ENCODE assay signal across 27 mouse cellular contexts in the genomic region with DNA sequence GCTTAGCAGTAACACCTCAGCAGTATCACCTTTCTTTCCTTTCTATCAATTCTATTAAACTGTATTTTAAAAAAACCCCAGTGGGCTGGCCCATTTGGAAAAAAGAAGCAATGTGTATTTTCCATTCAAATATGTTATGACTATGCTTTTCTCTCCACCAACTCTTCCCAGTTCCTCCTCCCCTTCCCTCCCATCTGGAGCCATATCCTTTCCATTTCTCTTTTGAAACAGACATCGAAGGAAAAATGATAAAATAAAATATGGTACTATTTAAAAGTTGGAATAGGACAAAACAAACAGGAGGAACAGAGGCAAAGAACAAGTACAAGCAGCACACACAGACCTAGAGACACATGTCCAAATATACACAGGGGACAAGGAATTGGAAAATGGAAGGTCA.
"Had no signal": no experiment of that assay in that cellular context is flagged by ENCODE, and none has a peak within 500 bp of the region (broad histone marks: within the 10 kb centered on the region; RNA-seq: fewer than 3 reads in every experiment).

No protein-coding gene starts in this region.

- H3K27ac ChIP-seq: embryonic facial prominence, embryonic 10.5 days; embryonic facial prominence, embryonic 12.5 days; embryonic facial prominence, embryonic 13.5 days; embryonic facial prominence, embryonic 15.5 days; forebrain, embryonic 10.5 days; forebrain, embryonic 12.5 days; forebrain, embryonic 13.5 days; forebrain, embryonic 15.5 days; gastrocnemius, adult 2 months; heart, adult 2 months; heart, embryonic 10.5 days had no signal

- H3K9ac ChIP-seq: embryonic facial prominence, embryonic 12.5 days; embryonic facial prominence, embryonic 13.5 days; embryonic facial prominence, embryonic 15.5 days; forebrain, embryonic 12.5 days; forebrain, embryonic 13.5 days; forebrain, embryonic 15.5 days; forebrain, postnatal 0 days had no signal

- ATAC-seq: forebrain, embryonic 13.5 days; forebrain, embryonic 14.5 days; forebrain, embryonic 15.5 days; forebrain, embryonic 16.5 days; forebrain, postnatal 0 days had no signal

- H3K36me3 ChIP-seq: embryonic facial prominence, embryonic 10.5 days; embryonic facial prominence, embryonic 12.5 days; embryonic facial prominence, embryonic 13.5 days; embryonic facial prominence, embryonic 15.5 days; forebrain, embryonic 10.5 days; forebrain, embryonic 12.5 days; forebrain, embryonic 15.5 days; heart, embryonic 10.5 days had no signal

- DNase-seq: cerebellum, adult 8-10 months; cerebellum, adult 9-10 months; cerebellum, adult 9-11 months; cerebellum, postnatal 10 days; cerebellum, postnatal 14 days; cerebellum, postnatal 25 days; cerebellum, postnatal 36 days; embryo, embryonic 11 days; forebrain, postnatal 0 days; gastrocnemius, adult 2 months; gastrocnemius, postnatal 10 days; gastrocnemius, postnatal 14 days; gastrocnemius, postnatal 25 days; gastrocnemius, postnatal 36 days; heart, adult 2 months had no signal

- H3K4me2 ChIP-seq: embryonic facial prominence, embryonic 12.5 days; embryonic facial prominence, embryonic 13.5 days; embryonic facial prominence, embryonic 15.5 days; forebrain, embryonic 12.5 days; forebrain, embryonic 13.5 days; forebrain, embryonic 15.5 days had no signal

- H3K27me3 ChIP-seq: embryonic facial prominence, embryonic 12.5 days; embryonic facial prominence, embryonic 13.5 days; embryonic facial prominence, embryonic 15.5 days; forebrain, embryonic 12.5 days; forebrain, embryonic 13.5 days; forebrain, embryonic 15.5 days had no signal

- H3K9me3 ChIP-seq: embryonic facial prominence, embryonic 10.5 days; embryonic facial prominence, embryonic 12.5 days; embryonic facial prominence, embryonic 13.5 days; embryonic facial prominence, embryonic 15.5 days; forebrain, embryonic 10.5 days; forebrain, embryonic 12.5 days; forebrain, embryonic 13.5 days; forebrain, embryonic 15.5 days; heart, embryonic 10.5 days had no signal

- H3K4me3 ChIP-seq: embryonic facial prominence, embryonic 10.5 days; embryonic facial prominence, embryonic 12.5 days; embryonic facial prominence, embryonic 13.5 days; embryonic facial prominence, embryonic 15.5 days; erythroblast, embryonic 14.5 days; forebrain, embryonic 10.5 days; forebrain, embryonic 12.5 days; forebrain, embryonic 13.5 days; forebrain, embryonic 15.5 days; gastrocnemius, adult 2 months; heart, adult 2 months; heart, embryonic 10.5 days had no signal

- H3K4me1 ChIP-seq: embryonic facial prominence, embryonic 10.5 days; embryonic facial prominence, embryonic 12.5 days; embryonic facial prominence, embryonic 13.5 days; embryonic facial prominence, embryonic 15.5 days; forebrain, embryonic 10.5 days; forebrain, embryonic 12.5 days; forebrain, embryonic 13.5 days; heart, embryonic 10.5 days had no signal
